Mouse (Mus musculus) megakaryocyte, embryonic 14.5 days (primary cell): ENCODE measurements around the gene Smco4.

Experiments used
- FLI1 ChIP-seq: IDR thresholded peaks from 2 replicates; pipeline ENCODE4 v1.6.1; 2012; ENCODE audit warnings: low read length, inconsistent platforms, mixed read lengths
- GATA1 ChIP-seq: IDR thresholded peaks from 3 replicates; pipeline ENCODE4 v1.6.1; 2012; ENCODE audit warnings: mixed read lengths, low read length, inconsistent platforms, borderline replicate concordance

GRCm38 (mm10) chr9:15587157-15587854 lies 94.1 kb downstream of the Smco4 start:
- TF ChIP-seq GATA1 = no peak
- TF ChIP-seq FLI1 = no peak
